Mouse (Mus musculus) brain, embryonic 14.5 days (tissue): Measurements from ENCODE around the gene Plscr2.

Experiments used
- CTCF ChIP-seq: fragments of 200-500 bp; IDR thresholded peaks from 2 replicates; pipeline ENCODE4 v1.5.1; 2012; ENCODE audit warnings: inconsistent platforms, mild to moderate bottlenecking, moderate library complexity, borderline replicate concordance; ENCODE audit not compliant: insufficient read depth, insufficient read length; ENCODE audit errors: extremely low read depth
- POLR2A ChIP-seq: fragments of 200-500 bp; IDR thresholded peaks from 2 replicates; pipeline ENCODE4 v1.6.1; 2012; ENCODE audit warnings: mild to moderate bottlenecking, inconsistent platforms, borderline replicate concordance; ENCODE audit not compliant: poor library complexity, insufficient read depth, insufficient read length, severe bottlenecking; ENCODE audit errors: extremely low read depth

DNA sequence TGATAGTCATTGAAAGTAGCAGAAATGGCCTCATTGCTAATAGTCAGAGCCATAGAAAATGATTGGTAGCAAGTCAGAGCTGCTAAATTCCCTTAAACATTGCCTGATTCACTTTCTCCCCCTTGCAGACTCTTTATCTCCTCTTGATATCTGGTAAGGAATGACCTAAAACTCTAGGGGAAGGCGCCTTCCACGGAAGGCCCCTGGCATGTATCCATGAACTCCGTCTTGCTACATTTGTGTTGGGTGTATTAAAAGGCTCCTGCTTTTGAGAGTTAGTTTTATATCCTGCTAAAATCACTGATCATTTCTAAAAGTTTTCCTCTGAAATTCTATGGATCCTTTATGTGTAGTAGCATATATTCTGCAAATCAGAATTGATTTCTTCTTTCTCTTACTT, 41.4 kb downstream of the Plscr2 start:
- no peak for TF ChIP-seq CTCF
- TF ChIP-seq POLR2A = no peak
